Mouse (Mus musculus) cerebellum, postnatal 36 days (tissue): ENCODE results near the gene Olfr849.

Experiments
- DNase-seq, 2 experiments: peaks; one replicate each; pipeline ENCODE4 v3.0.0; 2021 to 2022; ENCODE audit warnings: mixed read lengths in 2 of 2

Gene Olfr849

GRCm38 (mm10) chr9:19439966-19440365 is at the start of gene Olfr849:
Olfr849 (plus strand) TSS chr9:19440266.
- no peak for DNase-seq

- no peak for DNase-seq
These were observed 38.1 kb downstream of the Olfr849 start, which contains the start of gene Olfr850 for GRCm38 (mm10) chr9:19478148-19478547. Olfr850 (minus strand) TSS chr9:19478248.

- DNase-seq = no peak
These were observed 52.9 kb downstream of the Olfr849 start, which contains the start of gene Olfr851 for GRCm38 (mm10) chr9:19492995-19493394. Olfr851 (plus strand) TSS chr9:19493295.
